In the genomic region with DNA sequence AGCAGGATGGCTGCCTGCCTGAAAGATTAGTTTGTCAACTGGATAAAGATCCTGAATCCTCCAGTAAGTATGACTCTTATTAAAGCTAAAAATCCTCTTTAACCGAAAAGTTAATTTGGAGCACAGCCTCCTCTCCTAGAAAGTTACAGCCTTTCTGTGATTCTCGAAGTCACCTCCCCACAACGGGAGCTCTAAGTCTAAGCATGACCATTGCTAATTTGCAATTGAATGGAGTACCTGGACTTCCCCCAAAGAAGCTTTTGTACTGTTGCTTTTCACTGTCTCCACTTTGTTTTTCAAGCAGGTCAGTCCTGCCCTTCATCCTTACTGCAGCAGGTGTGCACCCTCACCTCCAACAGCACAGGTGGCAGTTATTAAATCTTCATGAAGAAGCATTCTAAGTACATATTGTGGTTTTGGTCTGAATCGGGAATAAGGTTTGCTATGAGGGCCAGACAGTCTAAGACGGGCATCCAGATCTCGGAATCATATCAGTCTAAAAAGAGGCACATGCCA, we compare ENCODE assay signal across 31 mouse cellular contexts. TPM values are rescaled to one million over a fixed set of nuclear protein-coding genes. Genes with fewer than 3 reads are reported as not detected.
DNase-seq lines count a peak whose midpoint lies in the region; ATAC-seq and TF ChIP-seq lines count a peak whose summit lies in the region.
"Had no signal": no experiment of that assay in that cellular context is flagged by ENCODE, and none has a peak within 500 bp of the region (broad histone marks: within the 10 kb centered on the region; RNA-seq: fewer than 3 reads in every experiment).

No protein-coding gene starts in this region.

- H3K4me1 ChIP-seq in CH12.LX (ENCODE audit: control insufficient read depth in 1 of 2, insufficient read depth in 2 of 2) (no peaks in the 10 kb centered on the region), ES-Bruce4 (ENCODE audit: control insufficient read depth, insufficient read depth, low read length) (peaks cover 7% of the 10 kb centered on the region), ES-E14 (ENCODE audit: control insufficient read depth in 2 of 2, insufficient read depth in 2 of 2, low read length in 2 of 2, poor library complexity in 1 of 2) (peaks cover 0 to 7% of the 10 kb centered on the region in 2 experiments; a peak in 2 of 4 replicates)
- no peaks in the 10 kb centered on the region for H3K4me1 ChIP-seq in neural tube, embryonic 15.5 days
- no peaks in the 10 kb centered on the region for H3K4me1 ChIP-seq in heart, embryonic 11.5 days (ENCODE audit: control insufficient read depth, insufficient read depth, low read length)
- H3K4me1 ChIP-seq: embryonic facial prominence, embryonic 13.5 days; embryonic facial prominence, embryonic 15.5 days had no signal

- no peaks in the 10 kb centered on the region for H3K79me2 ChIP-seq in CH12.LX (replicated peaks; ENCODE audit: control insufficient read depth, extremely low read depth, insufficient read depth, poor library complexity, severe bottlenecking)

- in situ Hi-C loops in CH12.LX (cut with MboI; ENCODE audit: low pct_ligation_motif_present, low pct_unique_long_range_greater_than_20kb, low sequenced_read_pairs) (no loop called here), ES-E14 (cut with MboI; ENCODE audit: low sequenced_read_pairs in 2 of 2, unreplicated experiment in 2 of 2) (no loop called here)

- 58% methylated on average over 6 of the region's 6 CpGs for WGBS in neural tube, embryonic 15.5 days
- 88% methylated on average over 6 of the region's 6 CpGs for WGBS in heart, embryonic 11.5 days (ENCODE audit: insufficient replicate concordance)

- TF ChIP-seq RAD21 in CH12.LX (IDR thresholded peaks at IDR 0.05; ENCODE audit: low read depth, low read length), result no peak

- no peaks in the 10 kb centered on the region for H3K27me3 ChIP-seq in CH12.LX (replicated peaks)
- no peaks in the 10 kb centered on the region for H3K27me3 ChIP-seq in ES-Bruce4 (ENCODE audit: control insufficient read depth, insufficient read depth, low read length, poor library complexity, severe bottlenecking)
- H3K27me3 ChIP-seq in neural tube, embryonic 15.5 days (replicated peaks), result no peaks in the 10 kb centered on the region
- no peaks in the 10 kb centered on the region for H3K27me3 ChIP-seq in heart, embryonic 11.5 days (ENCODE audit: control insufficient read depth, insufficient read depth, low read length)
- H3K27me3 ChIP-seq: embryonic facial prominence, embryonic 13.5 days; embryonic facial prominence, embryonic 15.5 days; forebrain, embryonic 12.5 days; Patski had no signal

- TF ChIP-seq CTCF in CH12.LX (conservative IDR thresholded peaks at IDR 0.05 in 1 of 2, IDR thresholded peaks at IDR 0.05 in 1 of 2; ENCODE audit: low read depth in 2 of 2, low read length in 2 of 2) (no peak), ES-Bruce4 (IDR thresholded peaks at IDR 0.05; ENCODE audit: low read depth, low read length) (no peak)

- H3K9ac ChIP-seq in CH12.LX (ENCODE audit: insufficient read depth, low read depth) (no peak overlapping the region), ES-Bruce4 (ENCODE audit: low read depth, poor library complexity, severe bottlenecking) (no peak overlapping the region), ES-E14 (ENCODE audit: insufficient read depth, low read depth, low read length, poor library complexity, severe bottlenecking) (no peak overlapping the region; the same call in 1 of the 2 replicates)
- no peak overlapping the region for H3K9ac ChIP-seq in neural tube, embryonic 15.5 days (replicated peaks)
- H3K9ac ChIP-seq in heart, embryonic 11.5 days (ENCODE audit: low read depth, low read length), result no peak overlapping the region
- H3K9ac ChIP-seq: embryonic facial prominence, embryonic 13.5 days; embryonic facial prominence, embryonic 15.5 days; forebrain, embryonic 12.5 days had no signal

- H3K9me3 ChIP-seq in CH12.LX (replicated peaks; ENCODE audit: low read length), result no peaks in the 10 kb centered on the region
- H3K9me3 ChIP-seq in ES-Bruce4 (replicated peaks; ENCODE audit: control insufficient read depth, insufficient read depth, low read length, poor library complexity, severe bottlenecking), result peaks cover 5% of the 10 kb centered on the region; the same call in 1 of the 2 replicates
- no peaks in the 10 kb centered on the region; the same call in 1 of the 2 replicates for H3K9me3 ChIP-seq in ES-E14 (ENCODE audit: control insufficient read depth, insufficient read depth, low read depth, low read length)
- H3K9me3 ChIP-seq in neural tube, embryonic 15.5 days (replicated peaks), result no peaks in the 10 kb centered on the region
- no peaks in the 10 kb centered on the region for H3K9me3 ChIP-seq in heart, embryonic 11.5 days (replicated peaks; ENCODE audit: control insufficient read depth, low read length)
- H3K9me3 ChIP-seq: embryonic facial prominence, embryonic 13.5 days; embryonic facial prominence, embryonic 15.5 days; forebrain, embryonic 10.5 days; forebrain, embryonic 12.5 days had no signal

- no peak for TF ChIP-seq EP300 in CH12.LX (IDR thresholded peaks at IDR 0.05; ENCODE audit: low read length)
- peak; percentile 90 for TF ChIP-seq EP300 in ES-Bruce4 (IDR thresholded peaks at IDR 0.05; ENCODE audit: insufficient read depth, low read depth, low read length)

- H3K4me3 ChIP-seq in CH12.LX (replicated peaks in 1 of 3; ENCODE audit: low read depth in 2 of 3, low read length in 2 of 3, poor library complexity in 1 of 3) (no peak overlapping the region), ES-Bruce4 (ENCODE audit: low read depth, low read length) (no peak overlapping the region), ES-E14 (ENCODE audit: insufficient read depth in 1 of 2, low read depth in 1 of 2, low read length in 2 of 2, poor library complexity in 1 of 2, severe bottlenecking in 1 of 2) (no peak overlapping the region)
- no peak overlapping the region for H3K4me3 ChIP-seq in neural tube, embryonic 15.5 days (replicated peaks)
- no peak overlapping the region for H3K4me3 ChIP-seq in heart, embryonic 11.5 days (ENCODE audit: low read depth, low read length)
- H3K4me3 ChIP-seq: embryonic facial prominence, embryonic 13.5 days; embryonic facial prominence, embryonic 15.5 days; erythroblast, embryonic 14.5 days; forebrain, embryonic 10.5 days; forebrain, embryonic 12.5 days had no signal

- H3K27ac ChIP-seq in CH12.LX (ENCODE audit: insufficient read depth, low read depth) (no peak overlapping the region), ES-Bruce4 (ENCODE audit: insufficient read depth, low read length) (peak overlapping the region; percentile 98), ES-E14 (ENCODE audit: insufficient read depth, low read depth, low read length, poor library complexity, severe bottlenecking) (peak overlapping the region; percentile 87)
- no peak overlapping the region for H3K27ac ChIP-seq in neural tube, embryonic 15.5 days (replicated peaks)
- H3K27ac ChIP-seq in heart, embryonic 11.5 days (ENCODE audit: low read depth, low read length), result no peak overlapping the region
- H3K27ac ChIP-seq: embryonic facial prominence, embryonic 13.5 days; embryonic facial prominence, embryonic 15.5 days; forebrain, embryonic 10.5 days; forebrain, embryonic 12.5 days had no signal

- DNase-seq in CH12.LX (ENCODE audit: extremely low read depth) (no peak), ES-E14 (ENCODE audit: low read depth, low spot score) (peak; percentile 33), R1 (ENCODE audit: low read depth, low spot score) (peak; percentile 85)
- no peak for DNase-seq in thymus, postnatal 0 days (ENCODE audit: low spot score)
- DNase-seq in lung, postnatal 4 days, result no peak
- DNase-seq: adrenal gland, adult 8-10 months; adrenal gland, postnatal 25 days; cerebellum, adult 11 months; cerebellum, adult 18-20 months; cerebellum, adult 8-10 months; cerebellum, adult 9-11 months; cerebellum, postnatal 14 days; cerebellum, postnatal 36 days; embryo, embryonic 11 days had no signal

- H3K36me3 ChIP-seq in CH12.LX (replicated peaks in 1 of 2; ENCODE audit: control insufficient read depth in 1 of 2, insufficient read depth in 1 of 2, low read length in 1 of 2) (peaks cover 31 to 39% of the 10 kb centered on the region in 2 experiments), ES-Bruce4 (ENCODE audit: control insufficient read depth, insufficient read depth, low read length, poor library complexity, severe bottlenecking) (peaks cover 29% of the 10 kb centered on the region), ES-E14 (ENCODE audit: control insufficient read depth, insufficient read depth, low read length, poor library complexity, severe bottlenecking) (peaks cover 24% of the 10 kb centered on the region)
- peaks cover 21% of the 10 kb centered on the region for H3K36me3 ChIP-seq in neural tube, embryonic 15.5 days
- peaks cover 19% of the 10 kb centered on the region for H3K36me3 ChIP-seq in heart, embryonic 11.5 days (ENCODE audit: control insufficient read depth, insufficient read depth, low read length)

- dilution Hi-C loops in CH12.LX (cut with MboI; ENCODE audit: extremely low pct_ligation_motif_present, extremely low pct_unique_long_range_greater_than_20kb, low sequenced_read_pairs), result no loop called here

- no peak overlapping the region for H3K4me2 ChIP-seq in CH12.LX (ENCODE audit: insufficient read depth, low read depth, poor library complexity, severe bottlenecking)
- no peak overlapping the region for H3K4me2 ChIP-seq in neural tube, embryonic 15.5 days
- no peak overlapping the region for H3K4me2 ChIP-seq in heart, embryonic 11.5 days
- H3K4me2 ChIP-seq: embryonic facial prominence, embryonic 13.5 days; embryonic facial prominence, embryonic 15.5 days; forebrain, embryonic 12.5 days had no signal

- TF ChIP-seq POLR2A in CH12.LX (IDR thresholded peaks at IDR 0.05; ENCODE audit: low read depth, low read length) (no peak), ES-Bruce4 (IDR thresholded peaks at IDR 0.05; ENCODE audit: insufficient read depth, low read length) (no peak)

- ATAC-seq in neural tube, embryonic 15.5 days (ENCODE audit: low FRiP score), result no peak
- no peak for ATAC-seq in heart, embryonic 11.5 days (replicated peaks; ENCODE audit: insufficient number of reproducible peaks, low FRiP score, low TSS enrichment)
- ATAC-seq: activated CD4-positive, CD25-positive, alpha-beta regulatory T cell, adult 4 months; forebrain, embryonic 14.5 days; forebrain, embryonic 16.5 days; Patski had no signal

RNA-seq across cellular contexts. Expression of a gene that starts 15.1 kb away (rescaled TPM):
- total RNA-seq in CH12.LX (2012; rRNA removed) (153 and 174 TPM in 2 replicates), CH12.LX (2014; rRNA removed) (260 and 306 TPM in 2 replicates), ES-E14 (2012; rRNA removed) (121 and 125 TPM in 2 replicates)
- polyA plus RNA-seq in CH12.LX (2012; ENCODE audit: insufficient read length, low read depth) (193 and 211 TPM in 2 replicates), ES-Bruce4 (2011; ENCODE audit: insufficient read depth, insufficient read length, low read depth, missing spikeins) (82.8 and 94.5 TPM in 2 replicates)
- polyA plus RNA-seq in thymus, postnatal 0 days (2015; fragmentation: Nextera tagmentation; extraction: Ambion mirVana), result 292 and 327 TPM in 2 replicates
- polyA plus RNA-seq in neural tube, embryonic 15.5 days (2015; fragmentation: Nextera tagmentation; extraction: Ambion mirVana), result 40.9 and 93.4 TPM in 2 replicates
- 158 and 173 TPM in 2 replicates for polyA plus RNA-seq in heart, embryonic 11.5 days (2014; fragmentation: Nextera tagmentation; extraction: Ambion mirVana)

RNA-seq across cellular contexts. Expression of a gene that starts 45.4 kb away (rescaled TPM):
- total RNA-seq in CH12.LX (2012; rRNA removed), result 3.5 and 12.9 TPM in 2 replicates
- total RNA-seq in CH12.LX (2014; rRNA removed), result 1.2 TPM in 2 replicates
- polyA plus RNA-seq in CH12.LX (2012; ENCODE audit: insufficient read length, low read depth), result not detected in 2 replicates
- polyA plus RNA-seq in ES-Bruce4 (2011; ENCODE audit: insufficient read depth, insufficient read length, low read depth, missing spikeins), result not detected in 2 replicates
- total RNA-seq in ES-E14 (2012; rRNA removed), result not detected in 2 replicates
- 0.67 and 0.77 TPM in 2 replicates for polyA plus RNA-seq in thymus, postnatal 0 days (2015; fragmentation: Nextera tagmentation; extraction: Ambion mirVana)
- polyA plus RNA-seq in neural tube, embryonic 15.5 days (2015; fragmentation: Nextera tagmentation; extraction: Ambion mirVana), result not detected in 2 replicates
- 0.14 TPM in 1 of 2 replicates, not detected in the other for polyA plus RNA-seq in heart, embryonic 11.5 days (2014; fragmentation: Nextera tagmentation; extraction: Ambion mirVana)
- total RNA-seq: adrenal gland, adult 18-20 months; adrenal gland, adult 8-10 months; adrenal gland, postnatal 25 days; adrenal gland, postnatal 4 days had no signal
- polyA plus RNA-seq: brain, embryonic 14.5 days; embryonic facial prominence, embryonic 11.5 days; forebrain, embryonic 10.5 days; forebrain, embryonic 12.5 days; forebrain, embryonic 14.5 days had no signal

RNA-seq across cellular contexts. Expression of a gene that starts 46.7 kb away (rescaled TPM):
- 0.13 and 0.21 TPM in 2 replicates for total RNA-seq in CH12.LX (2012; rRNA removed)
- not detected in 2 replicates for total RNA-seq in CH12.LX (2014; rRNA removed)
- not detected in 2 replicates for polyA plus RNA-seq in CH12.LX (2012; ENCODE audit: insufficient read length, low read depth)
- 0.67 and 1.0 TPM in 2 replicates for polyA plus RNA-seq in ES-Bruce4 (2011; ENCODE audit: insufficient read depth, insufficient read length, low read depth, missing spikeins)
- total RNA-seq in ES-E14 (2012; rRNA removed), result 1.7 and 2.0 TPM in 2 replicates
- polyA plus RNA-seq in thymus, postnatal 0 days (2015; fragmentation: Nextera tagmentation; extraction: Ambion mirVana), result 0.05 and 0.09 TPM in 2 replicates
- polyA plus RNA-seq in neural tube, embryonic 15.5 days (2015; fragmentation: Nextera tagmentation; extraction: Ambion mirVana), result 8.2 and 9.6 TPM in 2 replicates
- 0.21 and 0.23 TPM in 2 replicates for polyA plus RNA-seq in heart, embryonic 11.5 days (2014; fragmentation: Nextera tagmentation; extraction: Ambion mirVana)
- total RNA-seq: adrenal gland, adult 18-20 months; common myeloid progenitor, adult 5-6 weeks had no signal
- polyA plus RNA-seq: activated CD4-positive, CD25-positive, alpha-beta regulatory T cell, adult 4 months; erythroblast, embryonic 14.5 days had no signal

RNA-seq across cellular contexts. Expression of a gene that starts 47.6 kb away (rescaled TPM):
- total RNA-seq in CH12.LX (2012; rRNA removed) (not detected in 2 replicates), CH12.LX (2014; rRNA removed) (not detected in 2 replicates), ES-E14 (2012; rRNA removed) (not detected in 2 replicates)
- polyA plus RNA-seq in CH12.LX (2012; ENCODE audit: insufficient read length, low read depth) (not detected in 2 replicates), ES-Bruce4 (2011; ENCODE audit: insufficient read depth, insufficient read length, low read depth, missing spikeins) (not detected in 2 replicates)
- not detected in 2 replicates for polyA plus RNA-seq in thymus, postnatal 0 days (2015; fragmentation: Nextera tagmentation; extraction: Ambion mirVana)
- polyA plus RNA-seq in neural tube, embryonic 15.5 days (2015; fragmentation: Nextera tagmentation; extraction: Ambion mirVana), result 1.8 and 3.1 TPM in 2 replicates
- polyA plus RNA-seq in heart, embryonic 11.5 days (2014; fragmentation: Nextera tagmentation; extraction: Ambion mirVana), result not detected in 2 replicates
- total RNA-seq: adrenal gland, adult 18-20 months; adrenal gland, adult 8-10 months; adrenal gland, postnatal 25 days; adrenal gland, postnatal 4 days; common myeloid progenitor, adult 5-6 weeks had no signal
- polyA plus RNA-seq: activated CD4-positive, CD25-positive, alpha-beta regulatory T cell, adult 4 months; embryonic facial prominence, embryonic 13.5 days; embryonic facial prominence, embryonic 15.5 days; erythroblast, embryonic 14.5 days; Patski had no signal

Comparison
In these comparisons a context has a peak if more than half of its experiments do, and no peak if none do; other contexts are left out.
1. DNase-seq: peak in ES-E14 (single experiment) and R1 (single experiment); none in CH12.LX (single experiment), thymus, postnatal 0 days (single experiment) and lung, postnatal 4 days (0 of 2).
2. H3K27ac ChIP-seq: peak in ES-Bruce4 (single experiment) and ES-E14 (single experiment); none in CH12.LX (single experiment), neural tube, embryonic 15.5 days (single experiment) and heart, embryonic 11.5 days (single experiment).